ENCODE assay signal across 8 mouse cellular contexts in genomic region chr10:69005199-69005872, GRCm38 (mm10).
DNase-seq lines count a peak whose midpoint lies in the region; ATAC-seq and TF ChIP-seq lines count a peak whose summit lies in the region.

No protein-coding gene starts in this region.

- TF ChIP-seq CTCF in C2C12 (IDR thresholded peaks at IDR 0.05; ENCODE audit: control insufficient read depth, insufficient read depth, insufficient read length): peak; percentile 64

- H3K79me2 ChIP-seq in C2C12 (ENCODE audit: control insufficient read depth, insufficient read depth): no peaks in the 10 kb centered on the region

- ATAC-seq in erythroblast, adult 5-6 weeks (replicated peaks; ENCODE audit: low FRiP score, poor library complexity, severe bottlenecking): no peak

- DNase-seq in Muller cell, postnatal 12 days (ENCODE audit: inconsistent ontology term): peak; percentile 22
- DNase-seq in cerebellum, postnatal 14 days: peak; percentile 91 to 96
- peak; percentile 93 for DNase-seq in gastrocnemius, postnatal 10 days
- DNase-seq in layer of hippocampus, adult 9-11 months: peak; percentile 62
- DNase-seq in lung, postnatal 4 days: peak; percentile 69 to 84
- DNase-seq in spleen, adult 18-20 months: peak; percentile 26 to 68

- no peak overlapping the region for H3ac ChIP-seq in C2C12 (ENCODE audit: control insufficient read depth, insufficient read length, low read depth)

- no peaks in the 10 kb centered on the region for H3K79me3 ChIP-seq in C2C12 (ENCODE audit: low read depth)

- no peaks in the 10 kb centered on the region for H3K36me3 ChIP-seq in C2C12 (ENCODE audit: control insufficient read depth, insufficient read depth)

- H3K27me3 ChIP-seq in C2C12 (ENCODE audit: control insufficient read depth, insufficient read depth, insufficient read length): no peaks in the 10 kb centered on the region

- no peak overlapping the region for H3K4me3 ChIP-seq in C2C12 (ENCODE audit: insufficient read depth, poor library complexity, severe bottlenecking)

TF ChIP-seq in C2C12, 6 proteins besides CTCF, POLR2A, EP300 and RAD21:
- TF ChIP-seq MYOD1 (IDR thresholded peaks at IDR 0.05; ENCODE audit: control insufficient read depth, insufficient read length, low read depth): no peak
- TF ChIP-seq MYOG (IDR thresholded peaks at IDR 0.05; ENCODE audit: control insufficient read depth, extremely low read depth, insufficient read length): no peak
- no peak for TF ChIP-seq CEBPB (IDR thresholded peaks at IDR 0.05; ENCODE audit: low read depth)
- no peak for TF ChIP-seq USF1 (IDR thresholded peaks at IDR 0.05; ENCODE audit: low read depth)
- TF ChIP-seq MAX (IDR thresholded peaks at IDR 0.05): no peak
- TF ChIP-seq FOSL1 (IDR thresholded peaks at IDR 0.05; ENCODE audit: insufficient read depth, low read length, poor library complexity, severe bottlenecking): no peak

Comparison
In these comparisons a context has a peak if more than half of its experiments do, and no peak if none do; other contexts are left out.
1. DNase-seq: peak in every context shown above with its lines; median percentile 94 in cerebellum, postnatal 14 days; 93 in gastrocnemius, postnatal 10 days; 76 in lung, postnatal 4 days; 62 in layer of hippocampus, adult 9-11 months; 47 in spleen, adult 18-20 months; 22 in Muller cell, postnatal 12 days.